16 mouse cellular contexts compared by ENCODE assay signal in genomic region chr19:56218536-56218935, GRCm38 (mm10).
"Had no signal": no experiment of that assay in that cellular context is flagged by ENCODE, and none has a peak within 500 bp of the region (broad histone marks: within the 10 kb centered on the region; RNA-seq: fewer than 3 reads in every experiment).

No protein-coding gene starts in this region.

- H3K27ac ChIP-seq: neural tube, embryonic 13.5 days; neural tube, embryonic 15.5 days; stomach, embryonic 15.5 days; stomach, postnatal 0 days had no signal

- H3K36me3 ChIP-seq: neural tube, embryonic 13.5 days; neural tube, embryonic 15.5 days; stomach, embryonic 15.5 days had no signal

- H3K9me3 ChIP-seq: neural tube, embryonic 13.5 days; neural tube, embryonic 15.5 days; stomach, embryonic 15.5 days had no signal

- H3K27me3 ChIP-seq: neural tube, embryonic 13.5 days; neural tube, embryonic 15.5 days; stomach, embryonic 15.5 days had no signal

- DNase-seq: retina, postnatal 1 day; right cerebral cortex, adult 18-20 months; right cerebral cortex, postnatal 14 days; right cerebral cortex, postnatal 25 days; right cerebral cortex, postnatal 4 days; spleen, adult 18-20 months; thymus, adult 18-20 months; thymus, adult 2 months; thymus, postnatal 14 days; thymus, postnatal 25 days; thymus, postnatal 36 days; thymus, postnatal 4 days had no signal

- H3K4me3 ChIP-seq: neural tube, embryonic 13.5 days; neural tube, embryonic 15.5 days; stomach, embryonic 15.5 days had no signal

- H3K4me2 ChIP-seq: neural tube, embryonic 13.5 days; neural tube, embryonic 15.5 days; stomach, embryonic 15.5 days had no signal

- H3K9ac ChIP-seq: neural tube, embryonic 13.5 days; neural tube, embryonic 15.5 days; stomach, embryonic 15.5 days had no signal

- H3K4me1 ChIP-seq: stomach, embryonic 15.5 days had no signal
